Mouse (Mus musculus) hindbrain, postnatal 0 days (tissue): ENCODE data around the gene Bzw1. TPM values are rescaled to one million over a fixed set of nuclear protein-coding genes. Genes with fewer than 3 reads are reported as not detected.

Experiments used
- ATAC-seq: fragments of 200-750 bp; cut with Nextera tagmentation; 2 replicates; pipeline ENCODE4 v1.8.0; 2017; ENCODE audit warnings: mild to moderate bottlenecking, moderate TSS enrichment, moderate library complexity
- DNase-seq: peaks from one replicate; pipeline ENCODE4 v3.0.0-alpha.2; 2015; ENCODE audit warnings: low spot score
- H3K27ac ChIP-seq: fragments of 300-500 bp; sonication (generic); 2 replicates; pipeline ENCODE4 v1.5.1; 2014; ENCODE audit warnings: mild to moderate bottlenecking
- H3K27me3 ChIP-seq: fragments of 300-500 bp; sonication (generic); 2 replicates; pipeline ENCODE4 v1.6.1; 2014; ENCODE audit warnings: low read length, mixed read lengths; ENCODE audit not compliant: insufficient read depth
- H3K36me3 ChIP-seq: fragments of 300-500 bp; sonication (generic); 2 replicates; pipeline ENCODE4 v1.6.1; 2014; ENCODE audit warnings: low read length, mixed read lengths; ENCODE audit not compliant: insufficient read depth
- H3K4me1 ChIP-seq: fragments of 300-500 bp; sonication (generic); 2 replicates; pipeline ENCODE4 v1.6.1; 2014; ENCODE audit warnings: antibody characterized with exemption, low read length, mixed read lengths; ENCODE audit not compliant: insufficient read depth
- H3K4me2 ChIP-seq: fragments of 300-500 bp; sonication (generic); 2 replicates; pipeline ENCODE4 v1.6.1; 2014; ENCODE audit warnings: low read depth, mild to moderate bottlenecking, low read length, moderate library complexity, mixed read lengths
- H3K4me3 ChIP-seq: fragments of 300-500 bp; sonication (generic); 2 replicates; pipeline ENCODE4 v1.5.1; 2014; ENCODE audit warnings: low read length
- H3K9ac ChIP-seq: fragments of 300-500 bp; sonication (generic); replicated peaks from 2 replicates; pipeline ENCODE4 v1.6.1; 2014; ENCODE audit warnings: mild to moderate bottlenecking, low read length, moderate library complexity, mixed read lengths
- H3K9me3 ChIP-seq: fragments of 300-500 bp; sonication (generic); 2 replicates; pipeline ENCODE4 v1.6.1; 2016; ENCODE audit warnings: low read length, mixed read lengths
- CTCF ChIP-seq: IDR thresholded peaks from 2 replicates; pipeline ENCODE4 v1.5.1; 2016; ENCODE audit warnings: antibody characterized with exemption, control low read depth, low read depth
- WGBS: fragments of 180-500 bp; shearing (Covaris S2); extraction: QIAGEN DNeasy Blood & Tissue Kit; methylation state at CpG from one replicate; pipeline ENCODE4 v1.1.7; 2014; 5-methylcytosine and 5-hydroxymethylcytosine counted together
- polyA plus RNA-seq: library from polyadenylated mRNA; unstranded; fragments of >200 nt; fragmentation: Nextera tagmentation; extraction: Ambion mirVana; gene quantifications from 2 replicates; pipeline ENCODE4 v1.2.1, GENCODE M21; 2015
- total RNA-seq: library from RNA; depleted of rRNA; stranded (reverse); fragments of >200 nt; gene quantifications from 2 replicates; pipeline ENCODE4 v1.2.3, GENCODE M21; 2014

The Bzw1 gene
- total and polyA plus RNA-seq, 2 experiments from 2014 or later = 162 to 352 TPM

DNA sequence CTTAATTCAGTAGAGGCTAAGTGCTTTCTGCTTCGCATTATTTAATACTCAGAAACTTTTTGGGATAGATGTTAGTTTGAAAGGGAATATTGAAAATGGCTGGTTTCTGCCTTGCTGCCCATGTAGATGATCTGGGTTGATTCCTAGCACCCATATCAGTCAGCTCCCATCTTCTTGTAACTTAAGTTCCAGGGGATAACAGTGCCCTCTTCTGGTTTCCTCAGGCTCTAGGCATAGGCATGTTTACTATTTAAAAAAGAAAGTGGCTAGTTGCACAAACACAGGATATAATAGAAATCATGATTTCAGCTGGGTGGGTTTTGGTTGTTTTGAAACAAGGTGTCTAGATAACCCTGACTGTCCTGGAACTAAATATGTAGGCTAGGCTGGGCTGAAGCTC lies 3.5 kb downstream of the Bzw1 start:
- no peak overlapping the region for H3K27ac ChIP-seq
- H3K4me3 ChIP-seq = no peak overlapping the region
- no peak overlapping the region for H3K9ac ChIP-seq
- peak; percentile 12; the same call in 1 of the 2 replicates for TF ChIP-seq CTCF
- WGBS = 97% methylated on average over 1 of the region's 1 CpGs
- H3K9me3 ChIP-seq = no peaks in the 10 kb centered on the region
- no peaks in the 10 kb centered on the region for H3K27me3 ChIP-seq
- no peak for ATAC-seq
- H3K36me3 ChIP-seq = peaks cover 44% of the 10 kb centered on the region
- H3K4me1 ChIP-seq = peaks cover 8% of the 10 kb centered on the region; the same call in 1 of the 2 replicates
- H3K4me2 ChIP-seq = no peak overlapping the region
- no peak for DNase-seq

DNA sequence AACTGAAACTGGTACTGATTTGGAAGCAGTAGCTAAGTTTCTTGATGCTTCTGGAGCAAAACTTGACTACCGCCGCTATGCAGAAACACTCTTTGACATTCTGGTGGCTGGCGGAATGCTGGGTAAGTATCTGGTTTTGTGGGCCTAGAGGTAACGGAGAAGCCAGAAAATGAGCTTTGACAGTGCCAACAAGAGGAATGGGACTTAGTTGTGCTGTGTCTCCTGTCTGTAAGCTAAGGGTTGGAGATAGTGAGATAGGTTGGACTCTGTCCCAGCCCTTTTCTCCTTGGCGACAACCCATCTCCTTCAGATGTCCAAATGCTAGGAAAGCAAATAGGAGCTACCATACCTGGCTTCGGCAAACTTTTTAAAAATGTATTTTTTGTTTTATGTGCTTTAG lies 5.0 kb downstream of the Bzw1 start:
- TF ChIP-seq CTCF = no peak
- Histone ChIP-seq H3K4me1 (no peaks in the 10 kb centered on the region), H3K9me3 (no peaks in the 10 kb centered on the region), H3K27me3 (no peaks in the 10 kb centered on the region), H3K27ac (no peak overlapping the region), H3K9ac (no peak overlapping the region), H3K36me3 (peaks cover 57% of the 10 kb centered on the region), H3K4me3 (no peak overlapping the region), H3K4me2 (no peak overlapping the region)
- DNase-seq (no peak), ATAC-seq (no peak)
- 88% methylated on average over 6 of the region's 6 CpGs for WGBS

DNA sequence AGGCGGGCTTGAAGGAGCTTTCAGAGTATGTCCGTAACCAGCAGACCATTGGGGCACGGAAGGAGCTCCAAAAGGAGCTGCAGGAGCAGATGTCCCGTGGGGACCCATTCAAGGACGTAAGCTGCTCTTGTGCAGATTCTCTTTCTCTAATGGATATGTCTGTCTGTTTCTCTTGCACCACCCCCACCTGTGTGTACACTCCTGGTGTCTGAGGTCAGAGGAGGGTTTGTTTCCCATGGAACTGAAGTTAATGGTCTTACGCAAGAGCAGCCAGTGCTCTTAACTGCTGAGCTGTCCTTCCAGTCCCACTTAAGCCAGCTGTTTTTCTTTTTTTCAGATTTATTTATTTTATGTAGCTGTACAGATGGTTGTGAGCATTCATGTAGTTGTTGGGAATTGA lies 8.7 kb downstream of the Bzw1 start:
- H3K36me3 ChIP-seq = peaks cover 63% of the 10 kb centered on the region
- H3K4me1 ChIP-seq = no peaks in the 10 kb centered on the region
- H3K9ac ChIP-seq = no peak overlapping the region
- no peaks in the 10 kb centered on the region for H3K27me3 ChIP-seq
- TF ChIP-seq CTCF = no peak
- no peak overlapping the region for H3K4me2 ChIP-seq
- ATAC-seq = no peak
- no peaks in the 10 kb centered on the region for H3K9me3 ChIP-seq
- WGBS = 92% methylated on average over 6 of the region's 6 CpGs
- no peak for DNase-seq
- H3K4me3 ChIP-seq = no peak overlapping the region
- H3K27ac ChIP-seq = no peak overlapping the region

DNA sequence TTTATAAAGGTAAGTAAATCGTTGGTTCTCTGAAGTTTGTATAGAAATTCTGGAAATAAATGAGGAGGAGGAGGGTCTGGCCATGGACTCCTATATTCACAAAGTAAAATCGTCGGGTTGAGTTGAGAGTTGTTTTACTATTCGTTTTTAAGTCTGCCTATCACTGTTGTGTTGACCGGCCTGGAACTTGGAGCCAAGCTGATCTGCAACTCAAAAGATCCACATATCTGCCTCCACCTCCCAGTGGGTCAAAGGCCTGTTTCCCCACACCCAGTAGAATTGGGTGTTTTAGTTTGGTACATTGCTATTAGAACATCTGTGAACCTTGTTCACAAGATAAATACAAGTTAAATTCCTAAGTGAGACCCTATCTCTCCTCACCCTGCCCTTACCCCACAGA lies 11.0 kb downstream of the Bzw1 start:
- peaks cover 47% of the 10 kb centered on the region for H3K36me3 ChIP-seq
- H3K4me1 ChIP-seq = no peaks in the 10 kb centered on the region
- H3K27me3 ChIP-seq = no peaks in the 10 kb centered on the region
- no peak overlapping the region for H3K4me3 ChIP-seq
- H3K9ac ChIP-seq = no peak overlapping the region
- TF ChIP-seq CTCF = no peak
- H3K4me2 ChIP-seq = no peak overlapping the region
- no peak for ATAC-seq
- H3K27ac ChIP-seq = no peak overlapping the region
- DNase-seq = no peak
- H3K9me3 ChIP-seq = no peaks in the 10 kb centered on the region
- 93% methylated on average over 5 of the region's 5 CpGs for WGBS

DNA sequence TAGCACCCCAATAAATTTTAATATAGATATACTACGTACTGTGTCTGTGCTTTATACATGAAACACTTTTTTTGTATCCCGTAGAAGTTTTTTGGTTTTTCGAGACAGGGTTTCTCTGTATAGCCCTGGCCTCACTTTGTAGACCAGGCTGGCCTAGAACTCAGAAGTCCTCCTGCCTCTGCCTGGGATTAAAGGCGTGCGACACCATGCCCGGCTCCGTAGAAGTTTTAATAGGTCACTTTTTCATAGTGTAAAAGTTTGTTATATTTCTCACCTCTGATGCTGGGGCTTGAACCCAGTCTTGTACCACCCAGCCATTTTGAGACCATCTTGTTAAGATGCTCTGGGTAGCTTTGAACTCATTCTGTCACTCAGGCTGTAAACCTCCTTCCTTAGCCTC lies 14.6 kb downstream of the Bzw1 start:
- Histone ChIP-seq H3K9ac (no peak overlapping the region), H3K27me3 (no peaks in the 10 kb centered on the region), H3K4me2 (no peak overlapping the region), H3K36me3 (peaks cover 52% of the 10 kb centered on the region), H3K4me1 (no peaks in the 10 kb centered on the region), H3K27ac (no peak overlapping the region), H3K4me3 (no peak overlapping the region), H3K9me3 (no peaks in the 10 kb centered on the region)
- no peak for TF ChIP-seq CTCF
- WGBS = 95% methylated on average over 7 of the region's 7 CpGs
- DNase-seq (no peak), ATAC-seq (no peak)

DNA sequence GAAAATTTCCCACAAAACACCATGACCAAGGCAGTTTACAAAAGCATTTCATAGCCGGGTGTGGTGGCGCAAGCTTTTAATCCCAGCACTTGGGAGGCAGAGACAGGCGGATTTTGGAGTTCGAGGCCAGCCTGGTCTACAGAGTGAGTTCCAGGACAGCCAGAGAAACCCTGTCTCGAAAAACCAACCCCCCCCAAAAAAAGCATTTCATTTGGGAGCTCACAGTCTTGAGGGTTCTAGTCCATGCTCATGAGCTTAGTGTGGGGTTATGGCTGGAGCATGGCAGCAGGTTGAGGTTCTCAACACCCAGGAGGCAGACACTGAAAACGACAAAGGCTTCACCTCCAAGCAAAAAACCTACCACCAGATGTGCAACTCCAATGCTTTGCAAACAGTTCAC lies 15.4 kb downstream of the Bzw1 start:
- ATAC-seq (no peak), DNase-seq (no peak)
- no peak overlapping the region for H3K4me3 ChIP-seq
- TF ChIP-seq CTCF = no peak
- 84% methylated on average over 6 of the region's 6 CpGs for WGBS
- no peaks in the 10 kb centered on the region for H3K9me3 ChIP-seq
- peaks cover 52% of the 10 kb centered on the region for H3K36me3 ChIP-seq
- no peak overlapping the region for H3K9ac ChIP-seq
- no peak overlapping the region for H3K27ac ChIP-seq
- no peak overlapping the region for H3K4me2 ChIP-seq
- H3K4me1 ChIP-seq = no peaks in the 10 kb centered on the region
- H3K27me3 ChIP-seq = no peaks in the 10 kb centered on the region

DNA sequence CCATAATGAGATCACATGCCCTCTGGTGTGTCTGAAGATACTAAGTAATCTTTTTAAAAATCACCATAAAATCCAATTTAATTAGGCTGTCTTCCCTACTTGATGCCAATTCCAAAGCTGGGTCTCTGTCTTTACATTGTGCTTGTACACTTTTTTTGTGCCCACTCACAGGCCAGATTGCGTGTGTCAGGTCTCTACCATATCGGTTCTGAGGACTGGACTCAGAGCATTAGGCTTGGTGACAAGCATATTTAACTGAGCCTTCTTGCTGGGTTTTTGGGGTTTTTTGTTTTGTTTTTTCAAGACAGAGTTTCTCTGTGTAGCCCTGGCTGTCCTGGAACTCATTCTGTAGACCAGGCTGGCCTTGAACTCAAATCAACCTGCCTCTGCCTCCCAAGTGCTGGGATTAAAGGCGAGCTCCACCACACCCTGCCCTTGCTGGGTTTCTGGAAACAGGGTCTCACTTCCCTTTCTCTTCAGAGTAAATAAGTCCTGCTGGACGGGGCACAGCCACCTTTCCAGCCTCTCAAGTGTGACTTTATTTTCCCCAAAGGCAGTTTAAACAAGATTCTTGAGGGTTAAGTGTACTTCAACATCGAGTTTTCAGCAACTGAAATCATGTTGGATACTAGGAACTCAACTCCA lies 17.0 kb downstream of the Bzw1 start:
- no peak for ATAC-seq
- H3K4me2 ChIP-seq = no peak overlapping the region
- H3K27me3 ChIP-seq = no peaks in the 10 kb centered on the region
- no peak for TF ChIP-seq CTCF
- no peaks in the 10 kb centered on the region for H3K9me3 ChIP-seq
- H3K4me1 ChIP-seq = no peaks in the 10 kb centered on the region
- no peak overlapping the region for H3K27ac ChIP-seq
- no peak overlapping the region for H3K9ac ChIP-seq
- 82% methylated on average over 5 of the region's 5 CpGs for WGBS
- no peak for DNase-seq
- H3K36me3 ChIP-seq = peaks cover 52% of the 10 kb centered on the region
- no peak overlapping the region for H3K4me3 ChIP-seq
